Mouse (Mus musculus) small intestine, adult 2 months (tissue): ENCODE results near the gene Tesk2.

Source experiments
- CTCF ChIP-seq: fragments of 200-500 bp; IDR thresholded peaks from 2 replicates; pipeline ENCODE4 v1.5.1; 2012; ENCODE audit warnings: low read depth, mild to moderate bottlenecking, control low read depth, inconsistent platforms, low read length, moderate library complexity, mixed read lengths; ENCODE audit not compliant: insufficient replicate concordance, insufficient read length; ENCODE audit errors: extremely low read depth
- POLR2A ChIP-seq: fragments of 200-500 bp; IDR thresholded peaks from 2 replicates; pipeline ENCODE4 v1.6.1; 2012; ENCODE audit warnings: low read depth, mild to moderate bottlenecking, control low read depth, inconsistent platforms, low read length, moderate library complexity

DNA sequence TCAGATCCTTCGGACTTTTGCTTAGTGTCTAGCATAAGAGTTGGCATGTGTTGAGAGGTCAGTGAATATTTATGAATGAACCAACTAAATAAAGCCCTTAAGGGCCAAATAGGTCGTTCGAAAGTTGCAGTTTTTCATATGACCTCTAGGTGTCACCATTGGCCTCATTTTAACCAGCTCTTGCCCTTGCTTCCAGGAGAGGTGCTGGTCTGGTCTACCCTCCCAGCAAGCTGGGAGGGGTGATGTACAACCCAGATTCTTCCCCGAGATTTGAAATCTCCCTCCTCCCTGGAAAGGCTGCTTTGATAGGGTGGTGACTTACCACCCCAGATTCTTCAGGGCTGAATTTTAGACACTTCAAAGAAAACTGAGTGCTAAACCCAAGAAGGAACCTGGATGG lies 107.1 kb downstream of the Tesk2 start:
- TF ChIP-seq CTCF (peak; percentile 71; the same call in 1 of the 2 replicates), POLR2A (no peak)
